Mouse (Mus musculus) embryonic facial prominence, embryonic 11.5 days (tissue): Measurements from ENCODE around the gene Clec4g. TPM values are rescaled to one million over a fixed set of nuclear protein-coding genes. Genes with fewer than 3 reads are reported as not detected.

Experiments
- ATAC-seq: fragments of 200-750 bp; cut with Nextera tagmentation; replicated peaks from 2 replicates; pipeline ENCODE4 v1.8.0; 2017; ENCODE audit warnings: low read depth; ENCODE audit not compliant: insufficient number of reproducible peaks, low FRiP score, low TSS enrichment
- DNase-seq: peaks from one replicate; pipeline ENCODE4 v3.0.0-alpha.2; 2015; ENCODE audit warnings: low spot score
- H3K27ac ChIP-seq: fragments of 300-500 bp; sonication (generic); replicated peaks from 2 replicates; pipeline ENCODE4 v1.5.1; 2014; ENCODE audit warnings: mild to moderate bottlenecking, low read depth, low read length, control low read depth
- H3K27me3 ChIP-seq: fragments of 300-500 bp; sonication (generic); 2 replicates; pipeline ENCODE4 v1.6.1; 2014; ENCODE audit warnings: mild to moderate bottlenecking, low read length, moderate library complexity, mixed read lengths; ENCODE audit not compliant: control insufficient read depth, insufficient read depth
- H3K36me3 ChIP-seq: fragments of 300-500 bp; sonication (generic); replicated peaks from 2 replicates; pipeline ENCODE4 v1.6.1; 2014; ENCODE audit warnings: low read depth, mild to moderate bottlenecking, low read length, moderate library complexity, mixed read lengths; ENCODE audit not compliant: control insufficient read depth, insufficient read depth
- H3K4me1 ChIP-seq: fragments of 300-500 bp; sonication (generic); 2 replicates; pipeline ENCODE4 v1.6.1; 2014; ENCODE audit warnings: low read length, mixed read lengths; ENCODE audit not compliant: control insufficient read depth, insufficient read depth
- H3K4me2 ChIP-seq: fragments of 300-500 bp; sonication (generic); 2 replicates; pipeline ENCODE4 v1.6.1; 2014; ENCODE audit warnings: low read depth, mild to moderate bottlenecking, control low read depth, low read length, moderate library complexity
- H3K4me3 ChIP-seq: fragments of 300-500 bp; sonication (generic); 2 replicates; pipeline ENCODE4 v1.5.1; 2014; ENCODE audit warnings: low read depth, low read length, control low read depth
- H3K9ac ChIP-seq: fragments of 300-500 bp; sonication (generic); replicated peaks from 2 replicates; pipeline ENCODE4 v1.6.1; 2014; ENCODE audit warnings: mild to moderate bottlenecking, control low read depth, low read length
- H3K9me3 ChIP-seq: fragments of 300-500 bp; sonication (generic); replicated peaks from 2 replicates; pipeline ENCODE4 v1.6.1; 2016; ENCODE audit warnings: mild to moderate bottlenecking, low read length, inconsistent platforms, mixed read lengths; ENCODE audit not compliant: control insufficient read depth
- WGBS: fragments of 180-500 bp; shearing (Covaris S2); extraction: QIAGEN DNeasy Blood & Tissue Kit; methylation state at CpG from one replicate; pipeline ENCODE4 v1.1.7; 2014; 5-methylcytosine and 5-hydroxymethylcytosine counted together
- polyA plus RNA-seq: library from polyadenylated mRNA; unstranded; fragments of >200 nt; fragmentation: Nextera tagmentation; extraction: Ambion mirVana; gene quantifications from 2 replicates; pipeline ENCODE4 v1.2.1, GENCODE M21; 2014

Clec4g gene
- polyA plus RNA-seq, 1 experiment from 2014 or later, result 0.28 TPM

DNA sequence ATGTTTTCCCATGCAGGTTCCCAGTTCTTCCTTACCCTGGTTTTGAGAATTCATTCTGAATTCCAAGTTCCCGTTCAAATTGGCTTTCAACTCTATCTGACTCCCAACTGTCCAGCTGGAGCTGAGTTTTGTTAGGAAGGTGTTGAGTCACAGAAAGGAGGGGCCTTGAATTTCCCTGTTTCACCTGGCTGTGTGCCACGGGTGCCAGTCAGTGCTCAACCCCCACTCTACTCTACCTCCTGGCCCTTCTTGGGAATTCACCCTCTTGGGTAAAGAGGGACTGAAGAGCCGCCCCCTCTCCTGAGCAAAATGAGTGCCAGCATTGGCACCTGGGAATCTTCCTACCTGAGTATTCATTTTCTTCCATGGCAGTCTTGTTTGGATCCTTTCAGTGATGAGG lies 29.7 kb downstream of the Clec4g start:
- Histone ChIP-seq H3K9ac (no peak overlapping the region), H3K4me3 (no peak overlapping the region), H3K4me2 (no peak overlapping the region), H3K9me3 (no peaks in the 10 kb centered on the region), H3K36me3 (no peaks in the 10 kb centered on the region), H3K27me3 (no peaks in the 10 kb centered on the region), H3K4me1 (no peaks in the 10 kb centered on the region), H3K27ac (no peak overlapping the region)
- 77% methylated on average over 3 of the region's 3 CpGs for WGBS
- no peak for ATAC-seq
- no peak for DNase-seq

DNA sequence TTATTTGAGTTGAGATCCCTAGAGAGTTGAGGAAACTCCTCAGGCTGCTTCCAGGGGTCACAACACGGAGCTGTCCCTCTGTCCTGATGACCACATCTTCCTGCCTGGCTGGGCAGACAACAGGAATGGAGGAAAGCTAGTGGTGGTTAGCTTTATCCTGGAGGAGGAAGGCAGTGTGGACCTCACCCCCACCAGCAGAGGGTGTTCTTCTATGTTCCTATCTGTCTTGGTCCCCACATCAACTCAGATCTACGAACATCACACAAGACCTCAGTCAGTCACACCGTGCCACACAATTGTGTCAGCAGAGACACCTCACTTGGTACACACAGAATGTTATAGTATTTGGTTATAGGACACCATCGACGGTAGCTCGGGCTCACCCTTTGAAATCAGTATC lies 32.9 kb downstream of the Clec4g start:
- no peak for ATAC-seq

DNA sequence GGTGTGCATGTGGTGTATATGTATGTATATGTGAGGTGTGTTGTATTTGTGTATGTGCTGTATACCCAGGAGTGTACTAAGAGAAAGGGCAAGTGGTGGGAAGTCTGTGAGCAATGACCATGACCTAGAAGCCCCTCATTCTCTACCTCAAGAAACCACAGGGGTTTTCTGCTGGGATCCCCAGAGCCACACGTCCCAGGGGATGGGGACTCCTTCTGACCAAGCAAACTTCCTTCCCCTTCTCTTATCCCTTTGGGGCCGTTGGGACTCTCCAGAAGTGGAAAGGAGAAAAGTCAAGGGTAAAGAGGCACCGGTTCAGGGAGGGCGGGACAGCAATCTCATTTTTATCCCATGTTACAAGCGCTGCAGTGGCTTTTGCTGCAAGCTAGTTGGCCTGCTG lies 35.0 kb downstream of the Clec4g start:
- H3K36me3 ChIP-seq, result no peaks in the 10 kb centered on the region
- no peak overlapping the region for H3K4me2 ChIP-seq
- no peak overlapping the region for H3K9ac ChIP-seq
- H3K27me3 ChIP-seq, result no peaks in the 10 kb centered on the region
- no peak overlapping the region for H3K4me3 ChIP-seq
- H3K27ac ChIP-seq, result no peak overlapping the region
- ATAC-seq (no peak), DNase-seq (no peak)
- WGBS, result 78% methylated on average over 5 of the region's 5 CpGs
- no peaks in the 10 kb centered on the region for H3K4me1 ChIP-seq
- no peaks in the 10 kb centered on the region for H3K9me3 ChIP-seq

More for the DNA sequence above, 32.9 kb downstream of the Clec4g start:
- DNase-seq, result no peak
- no peaks in the 10 kb centered on the region for H3K9me3 ChIP-seq
- H3K4me2 ChIP-seq, result no peak overlapping the region
- H3K4me3 ChIP-seq, result no peak overlapping the region
- no peaks in the 10 kb centered on the region for H3K36me3 ChIP-seq
- no peak overlapping the region for H3K27ac ChIP-seq
- 76% methylated on average over 6 of the region's 6 CpGs for WGBS
- H3K9ac ChIP-seq, result no peak overlapping the region
- H3K4me1 ChIP-seq, result no peaks in the 10 kb centered on the region
- no peaks in the 10 kb centered on the region for H3K27me3 ChIP-seq

DNA sequence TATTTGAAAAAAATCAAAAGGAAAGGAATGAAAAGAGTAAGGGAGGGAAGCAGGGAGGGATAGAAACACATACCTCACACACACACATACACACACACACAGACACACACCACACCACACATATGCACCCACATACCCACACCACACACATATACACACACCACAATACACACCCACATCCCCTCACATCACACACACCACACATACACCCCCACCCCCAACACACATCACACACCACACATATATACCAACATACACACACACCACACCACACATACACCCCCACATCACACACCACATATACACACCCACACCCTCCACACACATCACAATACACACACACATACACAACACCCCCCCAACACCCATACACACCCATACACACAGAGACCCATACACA lies 35.9 kb downstream of the Clec4g start:
- no peaks in the 10 kb centered on the region for H3K4me1 ChIP-seq
- H3K27ac ChIP-seq, result no peak overlapping the region
- peaks cover 3% of the 10 kb centered on the region for H3K36me3 ChIP-seq
- ATAC-seq, result no peak
- H3K4me2 ChIP-seq, result no peak overlapping the region
- no peak overlapping the region for H3K4me3 ChIP-seq
- DNase-seq, result no peak
- H3K9ac ChIP-seq, result no peak overlapping the region
- no peaks in the 10 kb centered on the region for H3K27me3 ChIP-seq
- H3K9me3 ChIP-seq, result no peaks in the 10 kb centered on the region

GRCm38 (mm10) chr8:3683408-3684176 lies 36.9 kb downstream of the Clec4g start:
- DNase-seq (no peak), ATAC-seq (no peak)
- no peaks in the 10 kb centered on the region for H3K9me3 ChIP-seq
- H3K4me3 ChIP-seq, result no peak overlapping the region
- H3K36me3 ChIP-seq, result peaks cover 9% of the 10 kb centered on the region
- H3K27me3 ChIP-seq, result no peaks in the 10 kb centered on the region
- H3K4me2 ChIP-seq, result no peak overlapping the region
- no peaks in the 10 kb centered on the region for H3K4me1 ChIP-seq
- no peak overlapping the region for H3K27ac ChIP-seq
- H3K9ac ChIP-seq, result no peak overlapping the region
- 74% methylated on average over 6 of the region's 6 CpGs for WGBS

DNA sequence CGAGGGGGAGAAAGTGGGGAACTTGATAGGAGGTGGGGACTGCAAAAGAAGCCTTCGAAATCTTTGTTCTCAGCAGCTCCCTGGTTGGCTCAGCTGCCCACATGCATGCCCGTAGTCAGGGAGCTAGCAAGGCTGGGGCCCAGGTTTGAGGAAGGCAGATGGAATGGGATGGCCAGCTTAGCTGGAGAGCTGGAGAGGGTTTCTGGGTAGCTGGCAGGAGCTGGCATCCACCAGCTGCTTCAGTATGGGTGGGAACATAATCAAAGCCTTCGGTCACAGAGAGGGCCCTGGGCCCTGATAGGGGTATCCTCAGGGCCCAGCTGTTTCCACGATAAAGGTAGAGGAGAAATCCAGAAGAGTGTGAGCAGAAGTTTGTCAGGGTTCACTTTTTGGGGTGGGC lies 38.0 kb downstream of the Clec4g start:
- Histone ChIP-seq H3K4me3 (no peak overlapping the region), H3K9ac (no peak overlapping the region), H3K4me1 (no peaks in the 10 kb centered on the region), H3K9me3 (no peaks in the 10 kb centered on the region), H3K36me3 (peaks cover 9% of the 10 kb centered on the region), H3K27ac (no peak overlapping the region), H3K4me2 (no peak overlapping the region), H3K27me3 (no peaks in the 10 kb centered on the region)
- ATAC-seq, result no peak
- WGBS, result 89% methylated on average over 5 of the region's 5 CpGs
- no peak for DNase-seq

DNA sequence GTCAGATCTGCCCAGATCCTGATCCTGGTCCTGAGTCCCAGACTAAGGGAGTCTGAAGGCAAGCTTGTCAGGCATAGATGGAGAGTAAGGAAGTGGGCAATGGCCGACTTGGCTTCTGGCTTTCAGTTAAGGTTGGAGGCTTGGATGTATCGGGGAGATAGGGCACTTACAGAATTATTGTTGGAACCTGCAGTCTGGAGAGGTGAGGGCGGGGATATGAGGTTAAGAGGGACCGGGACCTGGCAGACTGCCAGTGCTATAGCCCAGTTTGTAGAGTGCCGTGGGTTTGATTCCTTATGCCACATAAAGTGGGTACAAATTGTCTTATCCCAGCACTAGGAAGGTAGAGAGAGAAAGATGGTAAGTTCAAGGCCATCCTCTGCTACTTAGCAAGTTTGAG lies 40.8 kb downstream of the Clec4g start:
- ATAC-seq, result no peak
- Histone ChIP-seq H3K27ac (no peak overlapping the region), H3K9me3 (no peaks in the 10 kb centered on the region), H3K4me1 (no peaks in the 10 kb centered on the region), H3K4me3 (no peak overlapping the region), H3K9ac (no peak overlapping the region), H3K27me3 (no peaks in the 10 kb centered on the region), H3K4me2 (no peak overlapping the region), H3K36me3 (peaks cover 9% of the 10 kb centered on the region)
- WGBS, result 94% methylated on average over 5 of the region's 5 CpGs
- DNase-seq, result no peak

- WGBS, result 95% methylated on average over 23 of the region's 23 CpGs
- DNase-seq (no peak), ATAC-seq (no peak)
- H3K4me3 ChIP-seq, result no peak overlapping the region
- no peak overlapping the region for H3K4me2 ChIP-seq
- H3K27ac ChIP-seq, result no peak overlapping the region
- no peaks in the 10 kb centered on the region for H3K9me3 ChIP-seq
- H3K27me3 ChIP-seq, result no peaks in the 10 kb centered on the region
- H3K4me1 ChIP-seq, result no peaks in the 10 kb centered on the region
- H3K36me3 ChIP-seq, result peaks cover 9% of the 10 kb centered on the region
- H3K9ac ChIP-seq, result no peak overlapping the region
Observed at GRCm38 (mm10) chr8:3679236-3679635, 41.2 kb downstream of the Clec4g start.
